Mouse (Mus musculus) cerebellum, adult 9-10 months (tissue): Measurements from ENCODE around the gene Rab3ip.

Experiments used
- DNase-seq: peaks from one replicate; pipeline ENCODE4 v3.0.0; 2022

Rab3ip gene

DNA sequence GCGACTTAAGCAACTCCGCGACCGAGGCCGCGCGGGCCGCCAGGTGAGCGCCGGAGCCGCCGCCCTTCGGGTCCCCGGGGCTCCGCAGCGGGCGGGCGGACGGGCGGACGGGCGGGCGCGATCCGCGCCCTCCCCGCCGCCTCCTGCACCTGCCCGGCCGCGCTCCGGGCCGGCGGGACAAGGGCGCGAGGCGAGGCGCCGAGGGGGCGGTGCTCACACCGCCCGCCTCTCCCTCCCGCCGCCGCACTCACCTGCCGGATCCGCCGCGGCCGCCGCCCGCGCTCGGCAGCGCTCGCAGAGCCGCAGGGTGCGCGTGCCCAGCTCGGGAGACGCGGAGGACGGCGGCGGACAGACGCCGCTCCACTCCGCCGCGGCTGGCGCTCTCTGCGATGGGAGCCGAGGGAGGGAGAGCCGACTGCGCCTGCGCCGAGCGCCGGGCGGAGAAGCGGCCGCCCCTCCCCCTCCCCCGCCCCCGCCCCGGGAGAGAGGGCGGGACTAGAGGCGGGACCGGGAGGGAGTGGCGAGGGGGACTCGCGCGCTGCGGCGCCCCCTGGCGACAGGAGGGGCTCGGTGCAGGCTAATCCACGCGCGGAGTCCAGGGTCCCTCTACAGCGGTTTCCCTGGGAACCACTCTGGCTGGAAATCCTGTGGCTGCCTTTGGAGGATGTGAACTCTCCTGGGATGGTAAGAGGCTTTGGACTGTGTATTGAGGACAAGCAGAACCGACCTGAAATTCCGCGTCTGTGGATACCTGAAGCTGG is at the start of gene Rab3ip:
Gene Rab3ip, minus strand, starts transcription at position 761 of the 761 bp plus-strand sequence.
- DNase-seq, result peak; percentile 89

DNA sequence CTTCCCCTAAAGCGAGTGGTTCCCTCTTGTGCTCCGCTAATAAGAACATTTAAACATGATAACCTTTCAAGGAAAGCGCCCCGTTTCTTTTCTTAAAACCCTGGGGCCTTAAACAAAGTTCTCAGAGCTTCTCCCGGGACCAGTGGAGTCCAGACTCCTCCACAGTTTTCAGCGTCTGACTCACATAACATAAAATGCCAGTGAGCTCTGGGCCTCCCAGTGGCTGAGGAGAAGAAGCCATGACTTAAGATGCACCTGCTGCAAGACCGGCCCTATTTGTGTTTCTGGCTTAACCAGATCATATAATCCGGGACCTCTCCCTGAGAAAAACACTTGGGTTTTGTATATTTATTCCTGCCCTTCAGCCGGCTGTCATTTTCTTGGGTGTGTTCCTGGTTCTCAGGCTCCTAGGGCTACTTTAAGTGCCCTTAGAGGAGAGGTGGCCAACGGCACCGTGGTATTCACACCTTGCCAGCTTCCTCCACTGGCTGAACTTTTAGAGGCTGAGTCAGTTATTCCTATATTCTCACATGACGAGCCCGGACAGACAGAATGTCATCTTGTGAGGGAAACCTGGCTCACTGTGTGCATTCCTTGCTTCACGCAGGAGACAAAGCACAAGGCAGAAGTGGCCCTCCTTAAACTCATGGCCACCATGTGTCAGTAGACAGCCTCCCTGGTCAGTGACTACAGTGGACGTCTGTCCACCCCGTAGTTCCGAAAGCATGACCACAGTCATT is 48.3 kb upstream of the Rab3ip start:
- DNase-seq, result no peak

DNA sequence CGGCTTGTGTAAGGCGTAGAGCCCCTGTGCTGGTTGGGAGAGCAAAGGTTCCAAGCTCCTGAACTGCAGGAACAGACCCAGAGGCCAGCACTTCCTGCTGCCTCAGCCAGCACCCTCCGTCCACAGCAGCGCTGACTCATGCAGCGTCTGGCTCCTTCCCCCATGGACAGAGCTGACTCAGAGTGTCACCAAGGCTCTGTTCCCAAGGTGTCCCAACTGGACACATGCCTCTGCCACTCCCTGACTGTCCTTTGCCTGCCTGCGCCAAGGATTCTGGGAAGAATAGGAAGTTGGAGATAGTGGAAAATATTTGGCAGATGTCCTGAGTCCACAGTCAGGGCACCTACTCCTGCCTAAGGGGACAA is 45.6 kb upstream of the Rab3ip start:
- DNase-seq, result no peak

DNA sequence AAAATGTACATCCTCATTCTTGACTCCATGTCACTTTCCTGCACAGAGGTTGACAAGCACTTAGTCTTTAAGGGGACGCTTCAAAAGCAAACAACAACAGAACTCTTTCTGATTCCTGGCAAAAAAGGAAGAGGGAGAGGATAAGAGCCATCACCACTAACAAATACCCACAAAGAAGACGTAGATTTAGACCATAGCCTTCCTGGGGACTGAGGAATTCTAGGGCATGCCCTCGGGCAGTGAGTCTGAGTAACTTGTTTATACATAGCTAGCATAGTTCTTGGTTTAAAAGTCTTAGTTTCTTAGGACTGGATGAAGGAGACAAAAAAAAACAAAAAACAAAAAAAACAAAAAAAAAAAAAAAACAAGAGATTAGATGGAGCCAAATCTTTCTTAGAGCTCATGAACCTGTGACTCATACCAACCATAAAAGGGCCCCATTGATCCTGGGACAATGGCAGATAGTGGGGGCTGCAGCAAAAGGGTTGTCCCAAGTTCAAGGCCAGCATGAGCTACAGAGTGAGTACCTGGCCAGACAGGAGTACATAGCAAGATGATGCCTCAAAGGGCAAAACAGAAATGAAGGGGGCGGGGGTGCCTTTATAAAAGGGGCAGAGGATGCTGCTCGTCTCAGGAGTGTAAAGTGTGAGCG is 45.1 kb upstream of the Rab3ip start:
- DNase-seq, result no peak

DNA sequence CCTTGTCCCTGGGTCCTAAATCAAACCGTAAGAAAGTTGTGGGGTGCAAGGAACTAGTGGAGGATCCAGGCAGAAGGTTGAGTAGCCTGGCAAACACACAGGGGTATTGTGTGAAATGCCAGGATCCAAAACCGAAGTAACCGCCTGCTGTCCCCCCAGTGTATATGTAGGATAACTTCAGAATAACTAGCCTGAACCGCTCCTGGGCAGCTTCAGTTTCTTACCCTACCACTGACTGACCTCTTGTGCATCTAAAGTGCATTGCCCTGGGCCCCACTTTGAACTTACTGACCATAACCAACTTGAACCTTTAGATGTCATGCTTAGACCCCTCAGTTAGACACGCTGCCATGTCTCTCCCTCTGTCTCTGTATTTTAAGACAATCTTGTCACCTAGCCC is 44.6 kb upstream of the Rab3ip start:
- DNase-seq, result no peak

DNA sequence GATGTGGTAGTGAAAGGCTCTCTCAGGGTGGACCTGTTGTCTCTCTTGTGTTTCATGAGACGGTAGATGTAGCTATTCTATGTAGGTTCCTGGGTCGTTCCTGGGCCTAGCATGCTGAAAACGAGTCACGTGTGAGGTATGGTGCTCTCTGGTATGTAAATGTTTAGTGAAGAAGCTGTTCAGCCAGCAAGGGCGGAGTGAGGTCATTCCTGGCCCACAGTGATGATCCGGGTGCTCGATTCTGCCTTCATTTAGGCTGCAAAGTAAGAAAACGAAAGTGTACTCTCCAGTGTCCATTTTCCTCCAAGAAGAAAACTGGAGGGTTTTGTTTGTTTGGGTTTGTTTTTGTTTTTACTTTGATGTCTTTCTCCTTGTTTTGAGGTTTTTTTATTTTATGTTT is 43.4 kb upstream of the Rab3ip start:
- DNase-seq, result no peak

DNA sequence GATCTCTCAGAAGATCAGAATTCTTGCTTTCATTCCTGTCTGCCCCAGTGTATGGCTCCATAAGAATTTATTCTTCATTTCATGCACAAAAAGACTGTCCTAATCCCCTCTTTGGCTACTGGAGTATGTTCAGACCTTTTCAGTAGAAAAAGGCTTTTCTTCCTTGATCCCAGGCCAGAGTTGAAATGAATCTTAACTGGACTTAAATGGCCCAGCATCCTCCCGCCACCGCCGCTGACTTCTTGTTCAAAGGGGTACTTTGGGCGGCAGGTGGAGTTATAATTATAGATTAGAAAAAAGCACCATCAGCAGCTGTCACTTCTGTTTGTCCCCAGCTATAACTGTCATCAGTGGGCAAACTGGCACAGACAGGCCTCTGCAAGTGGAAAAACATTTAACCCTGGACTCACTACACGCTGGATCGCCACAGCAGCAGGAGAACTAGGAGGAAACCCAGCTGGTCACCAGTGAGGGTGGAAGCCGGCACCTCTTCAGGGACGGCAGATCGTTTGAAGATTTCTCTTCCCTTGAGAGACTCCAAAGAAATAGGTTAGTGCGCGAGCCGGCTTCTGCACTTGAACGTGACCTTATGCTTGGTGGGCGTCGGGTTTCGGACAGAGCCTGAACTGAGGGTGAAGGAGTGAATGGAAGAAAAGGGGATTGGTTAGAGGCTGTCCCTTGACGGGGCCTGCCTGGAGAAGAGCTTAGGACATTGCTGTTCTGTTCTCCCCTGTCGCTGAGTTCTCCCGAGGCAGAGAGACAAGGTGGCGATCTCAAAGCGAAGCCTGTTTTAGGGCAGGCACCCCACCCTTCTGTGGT is 35.9 kb upstream of the Rab3ip start, which contains the start of gene Best3:
Gene Best3, plus strand, starts transcription at position 51 of the 819 bp plus-strand sequence.
- DNase-seq, result no peak

DNA sequence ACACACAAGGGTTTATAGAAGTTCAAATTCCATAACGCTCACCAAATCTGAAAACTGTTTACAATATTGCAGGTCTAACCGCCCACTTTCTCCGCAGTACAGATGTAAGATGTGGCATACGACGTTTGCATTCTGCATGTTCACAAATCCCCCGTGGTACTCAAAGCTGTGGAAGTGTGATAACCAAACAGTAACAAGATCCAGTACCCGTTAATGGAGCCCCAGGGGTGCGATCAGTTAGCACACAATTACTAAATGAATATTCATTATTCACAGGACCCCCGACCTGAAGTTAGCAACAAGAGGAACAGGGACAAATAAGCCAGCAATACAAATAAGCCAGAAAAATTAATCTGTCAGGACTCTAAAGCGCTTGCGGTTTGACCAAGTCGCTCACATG is 34.3 kb upstream of the Rab3ip start:
- no peak for DNase-seq

DNA sequence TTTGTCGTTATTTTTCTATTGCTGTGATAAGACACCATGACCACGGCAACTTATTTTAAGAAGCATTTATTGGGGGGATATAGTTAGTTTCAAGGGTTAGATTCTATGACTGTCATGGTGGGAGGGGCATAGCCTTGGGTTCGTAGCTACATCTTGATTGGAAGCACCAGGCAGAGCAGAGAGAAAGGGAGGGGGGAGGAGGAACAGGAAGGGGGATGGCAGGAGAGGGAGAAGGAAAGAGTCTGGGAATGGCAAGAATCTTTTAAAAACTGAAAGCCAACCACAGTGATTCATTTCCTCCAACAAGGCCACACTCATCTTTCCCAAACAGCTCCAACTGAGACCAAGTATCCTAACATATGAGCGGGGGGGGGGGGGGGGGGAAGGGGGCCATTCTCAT is 32.0 kb upstream of the Rab3ip start:
- DNase-seq, result no peak

DNA sequence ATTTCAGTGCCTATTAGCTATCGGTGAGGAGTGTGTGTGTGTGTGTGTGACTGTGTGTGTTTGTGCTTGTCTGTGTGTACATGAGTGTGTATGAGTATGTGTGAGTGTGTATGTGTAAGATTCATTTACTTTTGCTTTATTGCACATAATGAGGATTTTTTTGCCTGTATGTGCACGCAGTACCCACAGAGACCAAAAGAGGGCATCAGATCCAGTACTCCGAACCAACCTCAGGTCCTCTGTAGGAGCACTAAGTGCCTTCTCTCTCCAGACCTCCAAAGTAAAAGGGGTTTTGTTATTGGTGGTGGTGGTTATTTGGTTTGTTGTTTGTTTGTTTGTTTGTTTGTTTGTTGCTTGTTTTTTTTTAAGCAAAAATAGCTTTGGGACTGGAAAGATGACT is 30.3 kb upstream of the Rab3ip start:
- no peak for DNase-seq

DNA sequence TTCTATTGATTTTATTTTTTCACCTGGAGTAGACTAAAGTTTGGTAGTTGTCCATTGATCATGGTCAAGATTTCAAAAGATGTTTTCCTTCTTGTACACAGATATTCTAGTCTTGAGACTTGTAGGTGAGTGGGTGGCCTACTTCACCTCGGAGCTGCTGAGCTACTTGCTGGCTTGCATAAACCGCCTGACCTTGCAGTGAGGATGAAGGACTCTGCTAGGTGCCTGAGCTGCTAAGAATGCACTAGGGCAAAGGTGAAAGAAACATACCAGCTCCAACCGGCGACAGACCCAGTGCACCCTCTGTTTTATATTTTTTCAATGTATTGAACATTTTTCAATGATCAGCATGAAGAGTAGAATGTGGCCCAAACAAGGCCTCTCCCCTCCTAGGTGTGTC is 29.7 kb upstream of the Rab3ip start:
- no peak for DNase-seq

DNA sequence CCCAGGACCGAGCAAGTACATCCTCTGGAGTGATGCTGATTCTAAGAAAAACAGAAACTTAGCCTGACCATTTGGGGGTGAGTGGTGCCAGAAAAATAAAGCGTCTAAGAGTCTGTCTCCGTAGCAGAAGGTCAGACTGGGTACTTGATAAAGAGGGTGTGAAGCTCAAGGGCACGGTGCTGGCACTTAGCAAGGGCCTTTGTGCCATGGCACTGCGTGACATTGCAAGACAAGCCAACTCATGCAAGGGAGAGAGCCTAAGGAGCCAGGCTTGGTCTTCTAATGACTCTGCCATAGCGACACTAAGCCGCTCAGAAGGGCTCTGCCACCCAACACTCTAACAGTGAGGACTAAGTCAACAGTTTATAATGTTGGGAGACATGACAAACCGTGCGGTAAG is 28.3 kb upstream of the Rab3ip start:
- no peak for DNase-seq

DNA sequence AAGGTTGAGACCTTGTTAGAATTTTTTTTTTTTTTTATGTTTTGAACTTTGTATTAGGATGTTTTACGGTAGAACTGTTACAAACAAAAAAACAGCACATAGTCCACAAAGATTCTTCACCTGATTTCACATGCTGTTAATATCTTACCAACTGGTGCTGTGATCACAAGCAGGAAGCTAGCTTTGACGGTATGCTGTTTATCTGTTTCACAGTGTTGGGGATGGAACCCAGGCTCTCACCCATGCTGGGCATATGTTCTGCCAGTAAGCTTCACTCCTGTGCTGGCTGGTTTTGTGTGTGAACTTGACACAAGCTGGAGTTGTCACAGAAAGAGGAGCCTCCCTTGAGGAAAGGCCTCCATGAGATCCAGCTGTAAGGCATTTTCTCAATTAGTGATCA is 27.3 kb upstream of the Rab3ip start:
- DNase-seq, result no peak

DNA sequence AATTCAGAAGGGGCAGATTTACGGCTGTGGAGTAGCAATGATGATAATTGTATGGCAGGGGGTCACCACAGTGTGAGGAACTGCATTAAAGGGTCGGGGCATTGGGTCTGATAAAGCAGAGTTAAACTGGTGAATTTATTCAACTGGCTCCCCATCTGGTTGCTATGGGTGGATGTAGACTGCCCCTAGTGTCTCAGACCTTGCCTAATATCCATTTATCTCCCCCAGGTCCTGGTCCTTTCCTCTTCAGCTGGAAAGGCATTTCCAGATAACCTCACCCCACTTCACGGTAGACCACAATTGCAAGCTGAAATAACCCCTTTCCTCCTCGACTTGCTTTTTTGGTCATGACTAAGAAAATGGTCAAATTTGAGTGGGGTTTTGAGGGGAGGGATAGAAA is 26.9 kb upstream of the Rab3ip start:
- DNase-seq, result no peak

DNA sequence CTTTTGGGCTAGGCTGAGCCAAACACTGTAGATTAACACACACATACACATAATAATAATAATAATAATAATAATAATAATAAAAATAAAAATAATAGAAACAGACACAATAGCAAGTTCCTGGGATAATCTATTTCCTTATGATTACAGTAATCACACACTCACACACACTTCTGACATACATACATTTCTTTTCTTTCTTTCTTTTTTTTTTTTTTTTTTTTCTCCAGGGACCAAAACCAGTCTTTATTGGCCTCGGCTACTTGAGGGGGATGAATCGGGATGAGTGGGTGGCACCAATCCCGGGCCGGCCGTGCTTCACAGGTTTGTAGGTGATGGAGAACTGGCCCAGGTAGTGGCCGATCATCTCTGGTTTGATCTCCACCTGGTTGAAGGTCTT is 21.9 kb upstream of the Rab3ip start, which contains the start of gene Gm10271:
Gene Gm10271, minus strand, starts transcription at position 101 of the 400 bp plus-strand sequence.
- no peak for DNase-seq

DNA sequence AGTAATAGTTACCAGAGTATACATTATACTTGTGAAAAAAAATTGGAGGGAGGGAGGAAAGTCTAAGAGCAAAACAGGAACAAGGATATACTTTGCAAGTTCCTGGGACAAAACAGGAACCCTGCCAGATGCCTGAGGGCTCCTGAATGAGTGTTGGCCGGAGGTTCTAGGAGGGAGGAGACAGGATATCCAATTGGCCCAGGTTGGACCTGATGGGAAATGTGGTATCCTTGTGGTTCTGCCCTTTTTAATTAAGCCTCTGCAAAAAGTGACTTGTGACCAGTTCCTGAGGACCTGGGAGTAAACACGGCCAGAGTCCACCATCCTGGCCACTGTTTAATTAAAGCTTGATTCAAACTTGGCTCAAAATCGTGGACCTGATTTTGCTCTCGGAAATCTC is 18.2 kb upstream of the Rab3ip start:
- no peak for DNase-seq

DNA sequence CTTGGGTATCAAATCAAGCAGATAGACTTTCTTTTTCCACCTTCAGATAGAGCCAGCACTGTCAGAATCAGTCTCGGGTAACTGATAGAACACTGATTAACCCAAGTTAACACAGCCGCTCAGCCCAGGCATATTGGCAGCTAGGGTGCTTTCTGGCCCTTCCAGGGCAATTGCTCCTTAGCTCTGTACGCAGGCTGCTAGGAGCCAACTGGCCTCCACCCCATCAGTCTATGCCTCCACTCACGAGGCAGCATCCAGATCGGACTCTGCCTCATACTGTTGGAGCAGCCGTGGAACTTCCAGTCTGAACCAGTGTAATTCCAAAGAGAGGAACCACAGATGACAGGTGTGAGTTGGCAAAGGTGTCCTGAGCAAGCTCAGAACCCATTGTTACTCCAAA is 15.5 kb upstream of the Rab3ip start:
- no peak for DNase-seq

DNA sequence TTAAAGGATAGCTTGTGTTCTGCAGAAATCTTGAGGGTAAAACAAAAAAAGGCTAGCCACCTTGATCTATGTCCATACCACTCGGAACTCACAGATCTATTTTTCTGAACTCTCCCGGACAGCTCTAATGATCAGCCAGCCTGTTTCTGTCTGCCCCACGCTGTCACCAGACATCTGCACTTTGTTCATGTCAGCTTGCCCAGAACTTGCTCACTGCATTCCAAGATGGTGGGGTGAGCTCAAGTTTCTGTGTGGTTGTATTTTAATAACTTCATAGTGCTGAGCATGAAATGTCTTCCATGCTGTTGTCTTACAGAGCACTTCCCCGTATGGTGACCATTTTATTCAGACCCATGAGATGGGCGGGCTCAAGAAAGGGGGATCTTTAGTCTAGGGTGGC is 14.7 kb upstream of the Rab3ip start:
- DNase-seq, result no peak

DNA sequence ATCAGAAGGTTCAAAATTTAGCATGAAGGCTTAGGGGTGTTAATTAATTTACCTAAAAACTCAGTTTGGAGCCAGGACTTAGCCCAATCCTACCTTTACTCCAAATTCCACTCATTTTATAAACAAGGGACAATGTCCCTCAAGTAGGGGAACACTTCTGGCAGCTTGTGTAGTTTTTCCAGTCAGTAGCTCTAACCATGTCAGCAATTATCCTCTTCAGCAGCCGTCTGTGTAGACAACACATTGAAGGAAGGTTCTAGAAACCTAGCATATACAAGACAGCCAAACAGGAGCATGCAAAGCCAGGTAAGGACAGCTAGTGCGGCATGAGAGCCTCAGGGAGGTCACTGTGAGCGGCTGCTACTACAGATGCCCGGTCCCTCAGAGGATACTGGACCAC is 14.0 kb upstream of the Rab3ip start:
- no peak for DNase-seq

DNA sequence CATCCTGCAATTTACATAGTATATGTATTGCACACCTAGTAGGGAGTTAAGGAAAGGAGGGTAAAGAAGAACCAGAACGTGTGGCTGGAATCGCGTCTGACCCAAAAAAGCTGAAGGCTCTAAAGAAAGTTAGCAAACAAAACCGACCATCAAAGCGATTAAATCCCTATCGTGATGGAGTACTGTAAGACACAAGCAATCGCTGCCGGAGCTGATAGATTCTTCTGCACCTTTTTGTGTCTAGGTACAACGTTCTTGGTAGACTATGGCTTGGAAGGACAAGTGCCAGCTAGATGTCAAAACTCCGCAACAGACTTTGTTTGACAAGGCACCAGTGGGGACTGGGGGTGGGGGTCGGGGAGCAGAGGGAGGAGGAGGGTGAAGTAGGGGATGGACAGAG is 13.5 kb upstream of the Rab3ip start:
- DNase-seq, result no peak

DNA sequence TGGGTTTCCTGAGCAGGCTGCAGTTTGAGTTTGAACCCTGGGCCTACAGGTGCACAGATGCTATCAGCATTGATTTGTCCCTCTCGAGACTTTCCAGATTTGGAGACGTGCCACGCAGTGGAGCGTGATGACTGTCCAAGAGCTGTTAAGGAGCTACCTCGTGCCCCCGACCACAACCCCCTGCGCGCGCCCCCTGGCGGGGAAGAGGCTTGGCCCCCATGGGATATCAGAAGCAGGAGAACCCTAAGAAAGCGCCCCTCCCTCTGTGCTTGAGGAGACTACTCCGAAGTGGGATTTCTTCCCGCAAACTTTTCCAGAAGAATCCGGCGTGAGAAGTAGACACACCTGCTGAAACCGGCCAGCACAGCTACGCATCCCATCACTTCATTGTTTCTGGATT is 12.2 kb upstream of the Rab3ip start:
- DNase-seq, result no peak

DNA sequence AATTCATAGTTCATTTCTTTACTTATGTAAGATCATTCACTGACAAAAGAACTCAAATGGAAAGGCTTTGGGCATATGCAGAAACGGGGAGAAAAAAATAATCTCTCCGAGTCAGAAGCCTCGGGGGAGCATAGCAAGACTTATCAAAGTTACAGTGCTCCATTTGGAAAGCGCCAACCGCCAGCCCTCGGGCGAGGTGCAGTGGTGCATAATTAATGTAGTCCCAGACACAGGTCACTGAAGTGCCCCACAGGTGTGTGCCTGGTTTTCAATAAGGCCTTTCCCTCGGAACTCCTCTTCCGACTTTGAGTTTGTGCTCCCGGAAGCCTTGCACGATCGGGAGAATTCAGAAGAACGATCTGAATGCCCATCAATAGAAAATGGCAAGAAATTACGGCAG is 11.6 kb upstream of the Rab3ip start:
- DNase-seq, result no peak

DNA sequence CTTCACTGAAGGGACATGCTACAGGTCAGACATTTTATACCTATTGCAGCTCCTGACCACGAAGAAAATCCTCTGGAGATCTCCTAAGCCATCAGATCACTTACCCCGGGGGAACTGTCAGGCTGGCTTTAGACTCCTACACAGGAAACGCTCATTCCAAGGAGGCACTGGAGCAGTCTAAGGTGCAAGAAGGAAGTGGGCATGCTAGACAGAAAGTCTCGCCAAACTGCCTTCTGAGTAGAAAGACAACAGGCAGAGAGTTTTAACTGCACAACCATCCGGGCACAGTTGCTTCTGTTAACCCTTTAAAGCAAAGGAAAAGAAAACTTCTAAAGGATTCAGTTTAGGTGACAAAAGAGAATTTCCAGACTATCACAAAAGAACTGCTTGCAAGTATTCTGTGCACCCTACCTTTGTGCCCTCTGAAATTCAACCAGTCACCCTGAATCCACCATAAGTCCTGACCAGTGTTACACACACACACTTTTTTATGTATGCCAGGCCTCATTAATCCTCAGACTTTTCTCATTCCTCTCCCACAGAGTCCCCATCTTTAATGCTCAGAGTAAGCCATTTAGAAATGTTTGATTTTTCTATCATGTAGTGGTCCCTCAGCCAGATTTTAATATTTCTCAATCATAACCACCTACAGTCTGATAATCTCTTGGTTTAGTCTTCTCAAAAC is 7.4 kb upstream of the Rab3ip start:
- DNase-seq, result no peak
